Mouse (Mus musculus): Measurements from ENCODE around the gene Slc23a4.

Slc23a4 gene

GRCm38 (mm10) chr6:34910371-34911219, 77.6 kb downstream of the Slc23a4 start, which contains the start of gene Wdr91:
Gene Wdr91 (minus strand): TSS chr6:34910876.
- DNase-seq (ENCODE audit: low spot score), result peak; percentile 94

DNA sequence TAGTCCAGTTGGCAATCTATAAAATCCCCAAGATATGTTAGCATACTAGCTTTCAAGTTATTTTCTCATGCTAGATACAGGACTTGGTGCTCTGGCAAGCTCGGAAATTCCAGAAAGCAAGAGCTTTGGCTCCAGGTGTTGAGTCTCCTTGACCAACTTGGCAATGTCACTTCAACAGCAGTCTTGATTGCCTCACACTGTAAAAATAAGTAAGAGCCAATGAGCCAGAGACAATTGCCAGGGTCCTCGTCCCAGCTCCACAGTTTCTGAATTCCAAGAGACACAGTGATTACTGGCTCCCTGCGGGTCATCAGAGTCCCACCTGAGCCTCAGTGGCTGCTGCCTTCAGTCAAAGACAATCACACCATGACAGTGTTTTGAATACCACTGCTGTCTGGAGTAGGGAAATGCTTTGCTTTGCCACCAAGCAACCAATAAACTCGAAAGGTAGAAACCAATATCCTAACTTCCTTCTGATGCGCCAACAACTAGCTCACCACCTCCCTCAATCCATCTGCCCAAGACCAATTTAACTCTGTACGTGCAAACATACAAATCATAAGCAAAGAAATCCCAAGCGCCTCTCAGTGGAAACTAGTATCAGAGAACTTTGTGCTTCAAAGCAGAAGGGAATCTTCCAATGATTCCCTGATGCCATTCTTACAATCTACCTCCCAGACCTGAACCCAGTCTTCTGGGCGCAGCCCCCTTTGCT, 78.4 kb downstream of the Slc23a4 start:
- DNase-seq (ENCODE audit: low spot score), result no peak

GRCm38 (mm10) chr6:34907696-34908260, 80.4 kb downstream of the Slc23a4 start:
- no peak for DNase-seq (ENCODE audit: low spot score)

DNA sequence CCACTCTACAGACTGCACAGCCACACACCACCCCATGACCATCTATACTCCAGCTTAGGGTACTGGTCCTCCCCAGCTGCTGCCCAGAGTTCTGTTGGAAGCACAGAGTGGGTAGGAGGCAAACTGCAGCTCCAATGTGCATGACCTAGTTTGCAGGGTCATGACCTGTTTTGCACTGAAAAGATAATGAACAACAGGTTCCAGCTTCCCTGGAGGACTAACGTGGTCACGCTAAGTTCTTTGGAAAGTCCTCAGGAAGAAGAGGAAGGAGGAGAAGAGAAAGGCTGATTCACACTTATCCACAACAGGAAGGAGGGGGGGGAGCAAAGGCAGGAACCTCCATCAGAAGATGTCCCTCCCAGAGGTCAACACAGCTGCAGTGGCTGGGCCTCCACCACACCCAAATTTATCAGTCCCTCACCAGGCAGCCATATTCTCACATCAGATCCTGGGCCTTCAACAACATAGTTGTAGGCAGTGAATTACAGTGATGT, 81.0 kb downstream of the Slc23a4 start:
- peak; percentile 49 for DNase-seq (ENCODE audit: low spot score)

DNA sequence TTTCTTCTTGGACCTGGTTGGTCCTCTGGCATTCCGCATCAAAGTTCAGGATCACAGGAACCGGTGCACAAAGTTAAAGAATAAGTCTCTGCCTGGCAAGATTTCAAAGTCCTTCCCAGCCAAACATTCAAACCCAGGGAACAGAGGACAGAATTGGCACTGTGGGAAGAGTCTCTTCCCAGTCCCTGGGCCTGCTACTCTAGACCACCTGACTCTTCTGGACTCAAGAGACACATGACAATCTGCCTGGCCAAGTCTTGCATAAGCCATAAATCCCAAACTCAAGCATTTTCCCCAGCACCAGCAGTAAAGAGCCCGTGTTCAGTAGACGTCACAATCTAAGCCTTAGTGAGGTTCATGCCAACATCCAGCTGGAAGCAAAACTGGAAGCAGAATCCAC, 81.5 kb downstream of the Slc23a4 start:
- DNase-seq (ENCODE audit: low spot score), result no peak

DNA sequence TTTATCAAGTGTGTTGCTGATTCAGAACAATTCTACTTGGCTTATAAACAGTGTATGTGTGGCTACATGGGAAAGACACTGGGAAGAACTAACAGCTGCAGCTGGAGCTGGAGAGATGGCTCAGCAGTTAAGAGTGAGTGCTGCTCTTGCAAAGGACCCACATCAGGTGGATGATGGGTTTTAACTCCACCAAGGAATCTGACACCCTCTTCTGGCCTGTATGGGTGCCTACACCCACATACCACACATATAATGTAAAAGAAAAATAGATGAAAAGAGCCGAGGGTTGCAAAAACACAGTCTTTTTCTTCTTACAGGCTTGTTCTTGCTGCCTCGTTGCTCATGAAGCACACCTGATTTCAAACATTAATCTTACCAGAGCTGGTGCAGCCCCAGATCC, 82.1 kb downstream of the Slc23a4 start:
- DNase-seq (ENCODE audit: low spot score), result no peak

GRCm38 (mm10) chr6:34904361-34904760, 83.8 kb downstream of the Slc23a4 start:
- DNase-seq (ENCODE audit: low spot score), result no peak

- DNase-seq (ENCODE audit: low spot score), result no peak
These were observed 84.4 kb downstream of the Slc23a4 start for GRCm38 (mm10) chr6:34903851-34904250.

DNA sequence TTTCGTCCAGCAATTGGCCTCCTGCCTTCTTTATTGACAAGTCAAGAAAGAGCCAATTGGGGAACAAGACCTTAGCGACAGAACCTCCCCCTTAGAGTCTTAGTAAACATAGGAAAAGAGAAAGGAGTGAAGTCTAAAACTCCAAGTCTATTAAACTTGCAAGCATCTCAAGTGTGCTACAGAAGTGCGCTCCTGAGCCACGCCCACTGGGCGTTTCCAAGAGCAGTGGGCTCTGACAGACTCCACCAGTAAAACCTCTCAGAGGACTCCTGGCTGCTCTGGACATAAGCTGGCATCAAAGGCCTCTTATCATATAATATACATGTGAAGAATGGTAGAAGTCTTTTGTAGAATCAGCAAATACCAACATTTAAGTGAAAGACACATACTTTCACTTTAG, 84.8 kb downstream of the Slc23a4 start:
- no peak for DNase-seq (ENCODE audit: low spot score)

GRCm38 (mm10) chr6:34902578-34902977, 85.6 kb downstream of the Slc23a4 start:
- DNase-seq (ENCODE audit: low spot score), result no peak

- DNase-seq (ENCODE audit: low spot score), result no peak
These were observed 86.2 kb downstream of the Slc23a4 start for GRCm38 (mm10) chr6:34901911-34902444.

- DNase-seq (ENCODE audit: low spot score), result no peak
These were observed 87.2 kb downstream of the Slc23a4 start for GRCm38 (mm10) chr6:34900990-34901389.

DNA sequence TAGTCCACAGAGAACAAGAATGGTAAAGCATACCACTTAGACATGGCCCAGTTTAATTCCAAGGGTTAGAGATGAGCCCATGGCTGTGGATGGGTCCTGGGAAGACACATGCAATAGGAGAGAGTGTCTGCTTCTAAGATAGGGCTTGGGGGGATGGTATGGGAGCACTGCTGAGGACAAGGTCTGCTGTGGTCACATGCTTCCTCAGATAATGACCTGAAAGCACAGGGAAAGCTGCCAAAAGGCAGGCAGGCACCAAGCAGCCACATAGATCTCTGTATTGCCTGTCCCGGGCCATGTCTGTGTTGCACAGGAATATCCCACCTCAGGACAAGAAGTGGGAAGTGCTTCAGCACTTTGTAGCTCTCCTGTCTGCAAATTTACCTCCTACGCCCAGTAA, 89.1 kb downstream of the Slc23a4 start:
- no peak for DNase-seq (ENCODE audit: low spot score)

GRCm38 (mm10) chr6:34896168-34896780, 91.9 kb downstream of the Slc23a4 start:
- no peak for DNase-seq (ENCODE audit: low spot score)

GRCm38 (mm10) chr6:34895569-34895968, 92.6 kb downstream of the Slc23a4 start:
- no peak for DNase-seq (ENCODE audit: low spot score)
